Mouse (Mus musculus): ENCODE measurements at regions not wholly inside any gene's neighbourhood (a gene's known extent, or its start where the extent isn't known, plus 50 kb on each side); places are given as distances from the start of the nearest gene placed in this dataset.

- 63% methylated on average over 4 of the region's 4 CpGs for WGBS (ENCODE audit: insufficient replicate concordance)
These were observed 261.9 kb downstream of the Myh15 start for GRCm38 (mm10) chr16:49319047-49319678.

GRCm38 (mm10) chr16:49319774-49320173 lies 262.5 kb downstream of the Myh15 start:
- Histone ChIP-seq H3K9me3 (ENCODE audit: low read length) (no peaks in the 10 kb centered on the region), H3K4me2 (ENCODE audit: low read depth, low read length) (no peak overlapping the region), H3K27ac (ENCODE audit: low read depth) (no peak overlapping the region), H3K9ac (replicated peaks) (no peak overlapping the region), H3K4me1 (ENCODE audit: insufficient read depth) (no peaks in the 10 kb centered on the region), H3K4me3 (ENCODE audit: low read depth, low read length) (no peak overlapping the region), H3K36me3 (replicated peaks; ENCODE audit: insufficient read depth, low read length) (no peaks in the 10 kb centered on the region), H3K27me3 (ENCODE audit: insufficient read depth, low read length) (no peaks in the 10 kb centered on the region)
- WGBS (ENCODE audit: insufficient replicate concordance), result 38% methylated on average over 5 of the region's 5 CpGs
- no peak for DNase-seq
- ATAC-seq, result no peak
- TF ChIP-seq CTCF (IDR thresholded peaks at IDR 0.05; ENCODE audit: low read depth) (no peak), EP300 (IDR thresholded peaks at IDR 0.05; ENCODE audit: low read depth) (no peak)

More at GRCm38 (mm10) chr16:49319047-49319678, 261.9 kb downstream of the Myh15 start:
- no peak for DNase-seq
- no peak overlapping the region for H3K4me3 ChIP-seq (ENCODE audit: low read depth, low read length)
- no peaks in the 10 kb centered on the region for H3K9me3 ChIP-seq (ENCODE audit: low read length)
- no peak overlapping the region for H3K9ac ChIP-seq (replicated peaks)
- TF ChIP-seq EP300 (IDR thresholded peaks at IDR 0.05; ENCODE audit: low read depth) (no peak), CTCF (IDR thresholded peaks at IDR 0.05; ENCODE audit: low read depth) (no peak)
- no peak overlapping the region for H3K27ac ChIP-seq (ENCODE audit: low read depth)
- no peak overlapping the region for H3K4me2 ChIP-seq (ENCODE audit: low read depth, low read length)
- H3K27me3 ChIP-seq (ENCODE audit: insufficient read depth, low read length), result no peaks in the 10 kb centered on the region
- no peak for ATAC-seq
- H3K36me3 ChIP-seq (replicated peaks; ENCODE audit: insufficient read depth, low read length), result no peaks in the 10 kb centered on the region
- H3K4me1 ChIP-seq (ENCODE audit: insufficient read depth), result no peaks in the 10 kb centered on the region

- Histone ChIP-seq H3K27ac (ENCODE audit: low read depth) (no peak overlapping the region), H3K36me3 (replicated peaks; ENCODE audit: insufficient read depth, low read length) (no peaks in the 10 kb centered on the region), H3K27me3 (ENCODE audit: insufficient read depth, low read length) (no peaks in the 10 kb centered on the region), H3K9ac (replicated peaks) (no peak overlapping the region), H3K9me3 (ENCODE audit: low read length) (no peaks in the 10 kb centered on the region), H3K4me1 (ENCODE audit: insufficient read depth) (no peaks in the 10 kb centered on the region), H3K4me2 (ENCODE audit: low read depth, low read length) (no peak overlapping the region), H3K4me3 (ENCODE audit: low read depth, low read length) (no peak overlapping the region)
- DNase-seq (no peak), ATAC-seq (no peak)
- TF ChIP-seq CTCF (IDR thresholded peaks at IDR 0.05; ENCODE audit: low read depth) (peak; percentile 12; the same call in 1 of the 2 replicates), EP300 (IDR thresholded peaks at IDR 0.05; ENCODE audit: low read depth) (no peak)
- WGBS (ENCODE audit: insufficient replicate concordance), result 70% methylated on average over 1 of the region's 1 CpGs
These were observed 264.7 kb downstream of the Myh15 start for GRCm38 (mm10) chr16:49321951-49322350.

GRCm38 (mm10) chr16:49330725-49331386 lies 273.6 kb downstream of the Myh15 start:
- H3K9ac ChIP-seq (replicated peaks), result no peak overlapping the region
- H3K4me1 ChIP-seq (ENCODE audit: insufficient read depth), result no peaks in the 10 kb centered on the region
- no peak overlapping the region for H3K4me3 ChIP-seq (ENCODE audit: low read depth, low read length)
- no peak for ATAC-seq
- H3K27ac ChIP-seq (ENCODE audit: low read depth), result no peak overlapping the region
- no peak overlapping the region for H3K4me2 ChIP-seq (ENCODE audit: low read depth, low read length)
- TF ChIP-seq EP300 (IDR thresholded peaks at IDR 0.05; ENCODE audit: low read depth), result no peak
- no peak for TF ChIP-seq CTCF (IDR thresholded peaks at IDR 0.05; ENCODE audit: low read depth)
- H3K27me3 ChIP-seq (ENCODE audit: insufficient read depth, low read length), result no peaks in the 10 kb centered on the region
- DNase-seq, result no peak
- H3K9me3 ChIP-seq (ENCODE audit: low read length), result no peaks in the 10 kb centered on the region
- H3K36me3 ChIP-seq (replicated peaks; ENCODE audit: insufficient read depth, low read length), result no peaks in the 10 kb centered on the region
- WGBS (ENCODE audit: insufficient replicate concordance), result 76% methylated on average over 5 of the region's 5 CpGs

GRCm38 (mm10) chr16:49332107-49332722 lies 274.9 kb downstream of the Myh15 start:
- Histone ChIP-seq H3K4me3 (ENCODE audit: low read depth, low read length) (no peak overlapping the region), H3K9me3 (ENCODE audit: low read length) (no peaks in the 10 kb centered on the region), H3K27ac (ENCODE audit: low read depth) (no peak overlapping the region), H3K4me1 (ENCODE audit: insufficient read depth) (no peaks in the 10 kb centered on the region), H3K4me2 (ENCODE audit: low read depth, low read length) (no peak overlapping the region), H3K27me3 (ENCODE audit: insufficient read depth, low read length) (no peaks in the 10 kb centered on the region), H3K36me3 (replicated peaks; ENCODE audit: insufficient read depth, low read length) (no peaks in the 10 kb centered on the region), H3K9ac (replicated peaks) (no peak overlapping the region)
- TF ChIP-seq CTCF (IDR thresholded peaks at IDR 0.05; ENCODE audit: low read depth), result no peak
- TF ChIP-seq EP300 (IDR thresholded peaks at IDR 0.05; ENCODE audit: low read depth), result no peak
- ATAC-seq, result no peak
- WGBS (ENCODE audit: insufficient replicate concordance), result 73% methylated on average over 5 of the region's 5 CpGs
- no peak for DNase-seq

GRCm38 (mm10) chr16:49335916-49336315 lies 278.6 kb downstream of the Myh15 start:
- Histone ChIP-seq H3K4me3 (ENCODE audit: low read depth, low read length) (no peak overlapping the region), H3K4me2 (ENCODE audit: low read depth, low read length) (no peak overlapping the region), H3K9me3 (ENCODE audit: low read length) (no peaks in the 10 kb centered on the region), H3K27ac (ENCODE audit: low read depth) (no peak overlapping the region), H3K9ac (replicated peaks) (no peak overlapping the region), H3K27me3 (ENCODE audit: insufficient read depth, low read length) (no peaks in the 10 kb centered on the region), H3K4me1 (ENCODE audit: insufficient read depth) (no peaks in the 10 kb centered on the region), H3K36me3 (replicated peaks; ENCODE audit: insufficient read depth, low read length) (no peaks in the 10 kb centered on the region)
- no peak for DNase-seq
- no peak for TF ChIP-seq CTCF (IDR thresholded peaks at IDR 0.05; ENCODE audit: low read depth)
- no peak for TF ChIP-seq EP300 (IDR thresholded peaks at IDR 0.05; ENCODE audit: low read depth)
- ATAC-seq, result no peak
- WGBS (ENCODE audit: insufficient replicate concordance), result 35% methylated on average over 2 of the region's 2 CpGs

All from liver, postnatal 0 days (tissue).